Mouse (Mus musculus) neutrophil, adult 59 days (primary cell): ENCODE measurements around the gene Gm15293. TPM values are rescaled to one million over a fixed set of nuclear protein-coding genes. Genes with fewer than 3 reads are reported as not detected.

ENCODE experiments used
- total RNA-seq, 2 experiments: library from RNA; stranded (reverse); gene quantifications; 1 replicate in 1 of 2; 2 replicates in 1 of 2; pipeline ENCODE4 v1.2.4; 2023

Gene Gm15293
- not detected for total RNA-seq

DNA sequence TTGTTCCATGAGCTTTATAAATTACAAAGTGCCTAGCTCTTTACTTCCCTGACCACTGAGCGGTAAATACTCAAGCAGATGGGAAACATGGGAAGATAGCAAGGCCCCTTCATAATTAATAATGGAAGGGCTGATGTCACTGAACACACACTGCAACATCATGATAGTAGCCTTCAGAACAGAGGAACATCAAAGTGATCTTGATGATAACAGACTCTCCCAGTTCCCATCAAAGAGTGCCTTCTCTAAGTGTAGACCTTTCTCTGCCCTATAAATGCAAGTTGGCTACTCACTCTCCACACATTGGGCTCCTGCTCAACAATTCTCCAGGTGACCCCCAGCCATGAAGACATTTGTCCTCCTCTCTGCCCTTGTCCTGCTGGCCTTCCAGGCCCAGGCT, at the start of gene Gm15293:
TSS of gene Gm15293 (plus strand) at position 301 of the 400 bp plus-strand sequence.

DNA sequence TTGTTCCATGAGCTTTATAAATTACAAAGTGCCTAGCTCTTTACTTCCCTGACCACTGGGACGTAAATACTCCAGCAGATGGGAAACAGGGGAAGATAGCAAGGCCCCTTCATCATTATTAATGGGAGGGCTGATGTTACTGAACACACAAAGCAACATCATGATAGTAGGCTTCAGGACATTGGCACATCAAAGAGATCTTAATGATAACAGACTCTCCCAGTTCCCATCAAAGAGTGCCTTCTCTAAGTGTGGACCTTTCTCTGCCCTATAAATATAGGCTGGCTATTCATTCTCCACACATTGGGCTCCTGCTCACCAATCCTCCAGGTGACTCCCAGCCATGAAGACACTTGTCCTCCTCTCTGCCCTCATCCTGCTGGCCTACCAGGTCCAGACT, 39.4 kb upstream of the Gm15293 start, which contains the start of gene Defa22:
TSS of gene Defa22 (plus strand) at position 301 of the 400 bp plus-strand sequence.

DNA sequence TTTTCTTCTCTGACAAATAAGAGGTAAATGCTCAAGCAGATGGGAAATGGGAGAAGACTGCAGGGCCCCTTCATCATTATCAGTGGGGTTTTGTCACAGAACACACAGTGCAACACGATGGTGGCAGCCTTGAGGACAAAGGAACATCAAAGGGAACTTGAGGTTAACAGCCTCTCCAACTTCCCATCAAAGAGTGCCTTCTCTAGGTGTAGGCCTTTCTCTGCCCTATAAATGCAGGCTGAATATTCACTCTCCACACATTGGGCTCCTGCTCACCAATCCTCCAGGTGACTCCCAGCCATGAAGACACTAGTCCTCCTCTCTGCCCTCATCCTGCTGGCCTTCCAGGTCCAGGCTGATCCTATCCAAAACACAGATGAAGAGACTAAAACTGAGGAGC, 10.0 kb upstream of the Gm15293 start, which contains the start of gene Defa31:
TSS of gene Defa31 (plus strand) at position 301 of the 400 bp plus-strand sequence.

Other genes starting within 250 kb of the Gm15293 start
- not detected for gene Defa21, start 176.0 kb upstream of the Gm15293 start, total RNA-seq
- gene Defa23, start 146.5 kb upstream of the Gm15293 start, total RNA-seq = not detected
- gene Defa35, start 136.5 kb upstream of the Gm15293 start, total RNA-seq = not detected
- not detected for gene Defa25, start 117.1 kb upstream of the Gm15293 start, total RNA-seq
- not detected for gene Gm14851, start 105.5 kb upstream of the Gm15293 start, total RNA-seq
- gene Defa30, start 66.9 kb upstream of the Gm15293 start, total RNA-seq = not detected
- not detected for gene Defa22, start 39.3 kb upstream of the Gm15293 start, total RNA-seq
- not detected for gene Defa31, start 9.9 kb upstream of the Gm15293 start, total RNA-seq
- gene Gm15292, start 48.2 kb downstream of the Gm15293 start, total RNA-seq = not detected
- gene Defa27, start 114.0 kb downstream of the Gm15293 start, total RNA-seq = not detected
- gene Defa29, start 125.5 kb downstream of the Gm15293 start, total RNA-seq = not detected
- not detected for gene Defa2, start 177.0 kb downstream of the Gm15293 start, total RNA-seq
- not detected for gene Defa33, start 190.2 kb downstream of the Gm15293 start, total RNA-seq
- not detected for gene Defa36, start 225.8 kb downstream of the Gm15293 start, total RNA-seq